Mouse (Mus musculus) small intestine, adult 2 months (tissue): Measurements from ENCODE around the gene Zfp689.

Source experiments
- CTCF ChIP-seq: fragments of 200-500 bp; IDR thresholded peaks from 2 replicates; pipeline ENCODE4 v1.5.1; 2012; ENCODE audit warnings: low read depth, mild to moderate bottlenecking, control low read depth, inconsistent platforms, low read length, moderate library complexity, mixed read lengths; ENCODE audit not compliant: insufficient replicate concordance, insufficient read length; ENCODE audit errors: extremely low read depth
- POLR2A ChIP-seq: fragments of 200-500 bp; IDR thresholded peaks from 2 replicates; pipeline ENCODE4 v1.6.1; 2012; ENCODE audit warnings: low read depth, mild to moderate bottlenecking, control low read depth, inconsistent platforms, low read length, moderate library complexity

DNA sequence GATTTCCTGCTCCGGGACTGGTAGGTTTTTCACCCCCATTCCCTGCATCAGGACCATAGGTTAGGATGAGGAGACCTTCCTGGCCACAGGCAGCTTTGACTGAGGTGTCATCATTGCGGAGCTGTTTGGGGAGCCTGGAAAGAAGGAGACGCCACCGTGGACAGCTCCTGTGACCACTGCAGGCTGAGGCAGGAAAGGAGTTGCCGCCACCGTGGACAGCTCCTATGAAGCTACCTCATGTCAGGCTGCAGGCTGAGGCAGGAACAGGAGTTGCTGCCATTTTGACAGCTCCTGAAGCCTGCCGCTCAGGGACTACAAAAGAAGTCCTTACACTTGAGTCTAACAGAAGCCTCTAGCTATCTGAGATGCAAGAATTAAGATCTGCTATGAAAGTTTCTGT lies 5.9 kb upstream of the Zfp689 start:
- TF ChIP-seq CTCF (no peak), POLR2A (no peak)
